Mouse (Mus musculus) heart, embryonic 13.5 days (tissue): ENCODE results near the gene Magi1. TPM values are rescaled to one million over a fixed set of nuclear protein-coding genes. Genes with fewer than 3 reads are reported as not detected.
A peak's percentile ranks its signal among the peaks of the same experiment; 100 is the strongest.

Source experiments
- ATAC-seq: fragments of 200-750 bp; cut with Nextera tagmentation; 2 replicates; pipeline ENCODE4 v1.8.0; 2017; ENCODE audit warnings: moderate TSS enrichment; ENCODE audit not compliant: insufficient number of reproducible peaks, low FRiP score, low TSS enrichment; ENCODE audit errors: extremely low read depth
- H3K27ac ChIP-seq: fragments of 300-500 bp; sonication (generic); replicated peaks from 2 replicates; pipeline ENCODE4 v1.5.1; 2015; ENCODE audit warnings: moderate library complexity, mild to moderate bottlenecking, inconsistent platforms
- H3K27me3 ChIP-seq: fragments of 300-500 bp; sonication (generic); replicated peaks from 2 replicates; pipeline ENCODE4 v1.6.1; 2015; ENCODE audit warnings: mild to moderate bottlenecking, inconsistent platforms
- H3K36me3 ChIP-seq: fragments of 300-500 bp; sonication (generic); 2 replicates; pipeline ENCODE4 v1.6.1; 2015; ENCODE audit warnings: mild to moderate bottlenecking, inconsistent platforms
- H3K4me1 ChIP-seq: fragments of 300-500 bp; sonication (generic); 2 replicates; pipeline ENCODE4 v1.6.1; 2015; ENCODE audit warnings: inconsistent platforms
- H3K4me2 ChIP-seq: fragments of 300-500 bp; sonication (generic); 2 replicates; pipeline ENCODE4 v1.6.1; 2015; ENCODE audit warnings: inconsistent platforms, mild to moderate bottlenecking, moderate library complexity
- H3K4me3 ChIP-seq: fragments of 300-500 bp; sonication (generic); 2 replicates; pipeline ENCODE4 v1.5.1; 2015; ENCODE audit warnings: moderate library complexity, mild to moderate bottlenecking, inconsistent platforms
- H3K9ac ChIP-seq: fragments of 300-500 bp; sonication (generic); 2 replicates; pipeline ENCODE4 v1.6.1; 2015; ENCODE audit warnings: inconsistent platforms, mild to moderate bottlenecking, moderate library complexity
- H3K9me3 ChIP-seq: fragments of 300-500 bp; sonication (generic); 2 replicates; pipeline ENCODE4 v1.6.1; 2016; ENCODE audit warnings: inconsistent platforms
- WGBS: fragments of 180-500 bp; shearing (Covaris S2); methylation state at CpG from one replicate; pipeline ENCODE4 v1.1.7; 2015; ENCODE audit warnings: mixed read lengths; 5-methylcytosine and 5-hydroxymethylcytosine counted together
- polyA plus RNA-seq: library from polyadenylated mRNA; unstranded; fragments of >200 nt; fragmentation: Nextera tagmentation; extraction: Ambion mirVana; gene quantifications from 2 replicates; pipeline ENCODE4 v1.2.1, GENCODE M21; 2015

The Magi1 gene
- polyA plus RNA-seq, 1 experiment from 2014 or later, result 7.5 TPM

DNA sequence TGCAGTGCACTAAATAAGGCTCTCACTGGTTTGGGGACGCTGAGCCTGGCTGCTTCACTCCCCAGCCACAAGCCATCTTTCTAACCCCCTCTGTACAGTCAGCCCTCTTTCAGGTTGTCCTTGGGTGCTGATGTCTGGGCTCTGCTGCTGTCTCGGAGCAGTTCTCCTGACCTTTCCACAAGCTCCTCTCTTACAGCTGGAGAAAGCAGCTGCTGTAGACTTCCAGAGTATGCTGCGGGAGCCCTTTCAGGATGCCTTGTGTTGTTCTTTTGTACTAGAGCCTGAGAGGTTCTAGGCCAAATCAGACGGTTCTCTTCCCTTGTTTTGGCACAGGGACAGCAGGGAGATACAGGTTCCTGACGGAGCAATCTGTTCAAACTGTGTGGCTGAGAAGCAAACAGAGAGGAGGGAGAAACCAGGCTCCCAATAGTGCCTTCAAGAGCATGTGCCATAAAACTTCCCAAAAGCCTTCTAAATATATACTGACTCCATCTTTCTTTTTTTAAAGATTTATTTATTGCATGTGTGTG lies 478.2 kb downstream of the Magi1 start:
- Histone ChIP-seq H3K4me2 (no peak overlapping the region), H3K9ac (no peak overlapping the region), H3K27me3 (no peaks in the 10 kb centered on the region), H3K9me3 (no peaks in the 10 kb centered on the region), H3K36me3 (no peaks in the 10 kb centered on the region), H3K4me1 (peaks cover 34% of the 10 kb centered on the region), H3K27ac (no peak overlapping the region), H3K4me3 (no peak overlapping the region)
- ATAC-seq, result no peak
- WGBS, result 69% methylated on average over 5 of the region's 5 CpGs

DNA sequence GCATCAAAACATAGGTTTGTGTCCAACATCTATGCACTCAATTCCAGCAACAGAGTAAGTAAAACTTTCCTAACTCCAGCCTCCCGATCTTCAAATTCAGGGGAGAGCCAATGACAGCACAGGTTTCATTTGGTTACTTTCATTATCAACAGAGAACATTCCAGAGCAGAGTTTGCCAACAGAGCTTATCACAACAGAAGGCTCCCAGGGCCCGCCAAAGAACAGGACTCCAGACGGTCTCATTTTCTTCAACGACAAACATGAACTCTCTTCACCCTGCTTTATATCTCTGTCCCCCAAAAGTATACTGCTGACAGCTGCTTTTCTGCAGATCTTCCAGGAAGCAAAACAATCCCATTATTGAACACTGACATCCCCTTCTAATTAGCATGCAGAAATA lies 481.3 kb downstream of the Magi1 start:
- WGBS, result 11% methylated on average over 4 of the region's 4 CpGs
- Histone ChIP-seq H3K27ac (peak overlapping the region; percentile 66), H3K36me3 (no peaks in the 10 kb centered on the region), H3K9ac (no peak overlapping the region), H3K4me1 (peaks cover 39% of the 10 kb centered on the region), H3K9me3 (no peaks in the 10 kb centered on the region), H3K4me2 (peak overlapping the region; percentile 51), H3K4me3 (0 out of 2 replicates have a peak overlapping the region, but pooled peaks have one; percentile 15), H3K27me3 (no peaks in the 10 kb centered on the region)
- ATAC-seq, result no peak

DNA sequence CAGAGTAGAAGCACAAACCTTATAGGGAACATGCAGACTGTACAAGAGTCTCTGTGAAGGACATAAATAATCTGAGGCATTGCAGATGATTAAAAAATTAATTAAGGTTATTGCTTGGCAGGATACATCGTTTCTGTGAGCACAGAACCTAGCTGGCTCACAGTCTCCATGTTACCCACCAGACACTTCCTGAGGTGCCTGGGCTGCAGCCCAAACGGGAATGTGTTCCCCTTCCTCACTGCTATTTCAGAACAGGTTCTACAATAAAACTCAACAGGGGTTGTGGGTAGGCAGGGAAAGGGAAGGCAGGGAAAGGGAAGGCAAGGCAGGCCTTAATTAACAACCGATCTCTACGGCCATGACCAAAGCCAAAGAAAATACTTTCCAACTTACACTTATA lies 483.3 kb downstream of the Magi1 start:
- Histone ChIP-seq H3K9ac (no peak overlapping the region), H3K4me3 (no peak overlapping the region), H3K36me3 (no peaks in the 10 kb centered on the region), H3K9me3 (no peaks in the 10 kb centered on the region), H3K4me2 (no peak overlapping the region), H3K4me1 (peaks cover 38% of the 10 kb centered on the region), H3K27ac (no peak overlapping the region), H3K27me3 (no peaks in the 10 kb centered on the region)
- no peak for ATAC-seq
- WGBS, result 76% methylated on average over 4 of the region's 4 CpGs

DNA sequence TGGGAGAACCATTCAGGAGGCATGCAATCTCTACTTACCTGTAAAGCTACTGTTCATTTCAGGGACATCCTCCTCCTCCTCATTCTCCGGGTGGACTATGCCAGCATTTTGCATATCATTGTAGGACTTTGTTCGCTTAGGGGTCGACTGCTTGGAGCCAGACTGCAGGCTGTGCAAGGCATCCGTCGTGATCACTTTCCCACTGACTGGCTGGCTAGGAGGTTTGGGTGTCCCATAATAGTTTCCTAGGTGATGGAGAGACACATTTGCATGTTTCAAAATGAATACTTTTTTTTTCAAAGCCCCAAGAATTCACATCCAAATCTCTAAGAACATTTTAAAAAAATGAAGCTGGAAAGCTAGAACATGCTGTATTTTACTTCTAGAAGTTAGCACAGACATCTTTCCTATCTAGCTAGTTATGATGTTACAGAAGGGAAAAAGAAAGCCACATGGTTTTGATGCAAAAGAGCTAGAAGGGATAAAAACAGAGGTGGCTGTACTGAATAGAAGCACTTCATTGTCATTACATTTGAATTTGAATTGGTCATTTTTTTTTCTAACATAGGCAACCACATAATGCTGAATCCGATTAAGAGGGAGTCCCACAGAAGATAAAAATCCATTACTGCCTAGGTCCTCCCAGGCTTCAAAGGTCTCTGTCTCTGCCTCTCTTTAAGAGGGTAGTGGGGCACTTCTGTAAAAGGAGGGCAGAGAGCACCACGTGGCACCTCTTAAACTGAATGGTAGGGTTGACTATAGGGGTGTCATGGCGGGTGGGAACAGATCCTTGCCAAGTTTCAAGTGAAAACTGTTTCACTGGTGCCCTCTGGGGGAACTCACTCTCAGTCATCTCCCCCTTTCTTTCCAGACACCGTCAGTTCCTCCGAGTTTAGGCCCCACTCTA lies 491.2 kb downstream of the Magi1 start:
- H3K4me2 ChIP-seq, result no peak overlapping the region
- ATAC-seq, result no peak
- no peaks in the 10 kb centered on the region for H3K4me1 ChIP-seq
- no peaks in the 10 kb centered on the region for H3K9me3 ChIP-seq
- no peaks in the 10 kb centered on the region for H3K36me3 ChIP-seq
- WGBS, result 77% methylated on average over 10 of the region's 10 CpGs
- H3K4me3 ChIP-seq, result no peak overlapping the region
- no peaks in the 10 kb centered on the region for H3K27me3 ChIP-seq
- no peak overlapping the region for H3K27ac ChIP-seq
- H3K9ac ChIP-seq, result no peak overlapping the region

DNA sequence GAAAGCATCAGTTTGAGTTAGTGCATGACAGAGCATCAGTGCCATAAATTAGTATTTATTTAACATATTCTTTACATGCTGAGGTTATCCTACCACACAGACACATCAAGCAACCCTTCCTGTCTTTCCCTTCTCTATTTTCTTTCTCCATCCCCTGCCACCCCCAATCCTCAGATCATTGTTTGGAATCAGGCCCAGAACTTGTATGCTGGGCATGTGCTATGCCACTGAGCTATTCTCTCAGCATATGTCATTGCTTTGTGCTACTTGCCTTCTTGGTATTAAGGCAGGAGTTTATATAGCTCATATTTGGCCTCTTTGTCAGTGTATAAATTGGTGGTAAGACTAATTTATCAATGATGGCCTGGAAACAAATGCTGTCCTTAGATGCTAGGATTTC lies 494.0 kb downstream of the Magi1 start:
- H3K9me3 ChIP-seq, result no peaks in the 10 kb centered on the region
- no peaks in the 10 kb centered on the region for H3K27me3 ChIP-seq
- ATAC-seq, result no peak
- no peak overlapping the region for H3K4me2 ChIP-seq
- H3K36me3 ChIP-seq, result no peaks in the 10 kb centered on the region
- peaks cover 7% of the 10 kb centered on the region; the same call in 1 of the 2 replicates for H3K4me1 ChIP-seq
- H3K9ac ChIP-seq, result no peak overlapping the region
- H3K4me3 ChIP-seq, result no peak overlapping the region
- no peak overlapping the region for H3K27ac ChIP-seq

DNA sequence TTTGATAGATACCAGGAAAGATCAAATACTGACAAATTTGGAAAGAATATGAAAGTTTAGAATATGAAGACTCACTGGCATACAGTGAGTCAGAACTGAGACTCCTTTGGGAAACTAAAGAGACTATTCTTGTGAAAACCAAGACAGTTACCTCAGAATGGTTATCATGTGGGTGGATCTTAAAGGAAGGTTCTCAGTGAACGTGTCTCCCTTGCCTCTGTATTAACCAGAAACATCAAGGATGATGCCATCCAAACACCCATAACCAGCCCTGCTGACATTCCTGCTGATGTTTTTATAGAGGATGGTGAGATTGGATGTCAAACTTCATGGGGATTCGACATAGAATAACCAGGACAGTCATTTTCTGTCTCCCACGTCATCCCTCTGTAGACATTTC lies 496.7 kb downstream of the Magi1 start:
- H3K27me3 ChIP-seq, result no peaks in the 10 kb centered on the region
- no peak overlapping the region for H3K4me2 ChIP-seq
- no peak overlapping the region for H3K4me3 ChIP-seq
- H3K9ac ChIP-seq, result no peak overlapping the region
- H3K27ac ChIP-seq, result no peak overlapping the region
- 83% methylated on average over 3 of the region's 3 CpGs for WGBS
- peaks cover 7% of the 10 kb centered on the region; the same call in 1 of the 2 replicates for H3K4me1 ChIP-seq
- no peaks in the 10 kb centered on the region for H3K36me3 ChIP-seq
- no peak for ATAC-seq
- no peaks in the 10 kb centered on the region for H3K9me3 ChIP-seq

DNA sequence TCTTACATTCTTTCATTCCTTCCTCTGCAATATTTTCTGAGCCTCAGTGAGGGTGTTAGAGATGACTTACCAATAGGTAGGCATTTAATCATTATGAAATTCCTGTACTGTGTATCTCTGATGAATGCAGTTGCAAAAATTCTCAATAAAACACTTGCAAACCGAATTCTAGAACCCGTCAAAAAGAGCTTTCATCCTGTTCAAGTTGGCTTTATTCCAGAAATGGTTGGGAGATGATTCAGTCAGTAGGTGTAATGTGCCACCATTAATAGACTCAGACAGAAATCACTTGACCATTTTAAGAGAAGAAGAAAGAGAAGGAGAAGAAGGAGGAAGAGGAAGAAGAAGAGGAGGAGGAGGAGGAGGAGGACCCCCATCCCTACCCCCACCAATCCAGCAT lies 497.5 kb downstream of the Magi1 start:
- H3K27ac ChIP-seq, result no peak overlapping the region
- peaks cover 7% of the 10 kb centered on the region; the same call in 1 of the 2 replicates for H3K4me1 ChIP-seq
- ATAC-seq, result no peak
- 41% methylated on average over 2 of the region's 2 CpGs for WGBS
- H3K27me3 ChIP-seq, result no peaks in the 10 kb centered on the region
- H3K4me2 ChIP-seq, result no peak overlapping the region
- no peaks in the 10 kb centered on the region for H3K9me3 ChIP-seq
- no peaks in the 10 kb centered on the region for H3K36me3 ChIP-seq
- no peak overlapping the region for H3K4me3 ChIP-seq
- H3K9ac ChIP-seq, result no peak overlapping the region

DNA sequence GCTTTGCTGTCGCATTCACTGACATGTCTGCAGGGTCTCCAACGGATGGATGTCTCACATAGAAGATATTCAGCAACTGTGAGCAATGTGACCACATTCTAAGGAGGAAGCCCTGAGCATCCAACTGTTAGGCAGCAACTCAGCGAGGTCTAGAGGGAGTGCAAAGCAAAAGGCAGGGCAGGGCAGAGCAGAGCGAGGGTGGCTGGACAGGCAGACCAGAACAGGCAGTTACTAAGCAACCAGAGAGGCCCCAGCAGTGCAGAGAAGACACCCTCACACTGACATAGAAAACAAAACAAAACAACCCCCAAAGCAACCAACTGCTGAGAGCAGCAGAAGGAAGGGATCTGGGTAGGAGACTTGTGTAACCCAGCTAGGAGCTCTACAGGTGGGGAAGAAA lies 512.6 kb downstream of the Magi1 start:
- no peak overlapping the region for H3K4me3 ChIP-seq
- peaks cover 6% of the 10 kb centered on the region for H3K9me3 ChIP-seq
- H3K4me1 ChIP-seq, result peaks cover 8% of the 10 kb centered on the region
- WGBS, result 58% methylated on average over 4 of the region's 4 CpGs
- no peak overlapping the region for H3K9ac ChIP-seq
- H3K27ac ChIP-seq, result 0 out of 2 replicates have a peak overlapping the region, but pooled peaks have one; percentile 12
- ATAC-seq, result no peak
- no peak overlapping the region for H3K4me2 ChIP-seq
- H3K36me3 ChIP-seq, result peaks cover 5% of the 10 kb centered on the region
- no peaks in the 10 kb centered on the region for H3K27me3 ChIP-seq

DNA sequence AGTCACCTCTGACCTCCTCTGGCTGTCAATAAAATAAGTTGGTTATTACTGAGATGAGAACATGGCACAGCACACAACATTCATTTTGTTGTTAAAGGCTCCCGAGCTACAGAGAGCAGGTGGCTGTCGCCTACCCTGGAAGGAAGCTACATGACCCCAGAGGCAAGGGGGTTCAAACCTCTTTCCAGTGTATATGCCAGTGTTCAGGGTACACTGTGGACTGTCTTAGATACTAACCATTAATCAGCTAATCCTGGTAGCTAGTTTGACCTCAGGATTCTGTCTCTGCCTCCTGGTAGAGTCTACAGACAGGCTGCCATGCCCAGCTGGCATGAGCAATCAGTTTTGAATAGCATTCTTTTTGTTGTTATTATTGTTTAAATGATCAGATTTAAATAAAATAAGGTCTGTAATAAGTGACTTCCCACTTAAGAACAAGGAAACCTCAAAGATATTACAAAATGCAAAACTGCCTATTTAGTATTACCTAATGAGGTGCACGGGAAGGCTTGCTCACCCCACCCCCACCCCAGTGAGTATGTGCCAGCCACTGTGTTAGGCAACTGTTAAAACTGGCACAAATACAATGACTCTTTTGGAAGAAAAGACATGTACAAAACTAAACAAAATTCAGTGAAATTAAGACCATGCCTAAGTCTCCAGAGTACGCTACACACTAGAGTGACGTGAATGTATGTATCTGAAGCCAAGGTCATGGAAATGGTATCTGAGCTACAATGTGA lies 513.3 kb downstream of the Magi1 start:
- WGBS, result 87% methylated on average over 5 of the region's 5 CpGs
- H3K4me3 ChIP-seq, result no peak overlapping the region

DNA sequence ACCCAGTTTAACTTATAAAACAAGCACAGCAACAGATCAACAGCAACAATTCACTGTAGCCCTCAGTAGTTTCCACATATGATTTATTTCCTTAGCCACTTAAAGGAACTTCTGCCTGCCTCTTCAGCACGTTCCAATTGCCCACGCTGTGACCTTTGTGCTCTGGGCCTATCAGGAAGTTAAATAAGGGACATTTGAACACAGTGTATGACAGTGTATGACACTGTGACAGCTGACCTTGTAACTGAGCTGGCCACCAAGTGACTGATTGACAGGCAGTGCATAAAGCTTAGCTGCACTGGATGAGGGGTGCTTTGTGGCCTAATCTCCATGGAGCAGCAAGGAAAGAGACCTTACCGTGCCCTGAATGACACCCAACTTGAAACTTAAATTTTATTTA lies 525.6 kb downstream of the Magi1 start:
- peaks cover 17% of the 10 kb centered on the region for H3K36me3 ChIP-seq
- 59% methylated on average over 3 of the region's 3 CpGs for WGBS
- no peak overlapping the region for H3K4me3 ChIP-seq
- no peaks in the 10 kb centered on the region for H3K27me3 ChIP-seq
- H3K27ac ChIP-seq, result peak overlapping the region; percentile 67
- no peaks in the 10 kb centered on the region for H3K9me3 ChIP-seq
- H3K4me2 ChIP-seq, result no peak overlapping the region
- ATAC-seq, result no peak
- peaks cover 14% of the 10 kb centered on the region for H3K4me1 ChIP-seq
- H3K9ac ChIP-seq, result peak overlapping the region; percentile 56

More for the DNA sequence above, 513.3 kb downstream of the Magi1 start:
- no peak overlapping the region for H3K9ac ChIP-seq
- H3K4me2 ChIP-seq, result no peak overlapping the region
- ATAC-seq, result no peak
- H3K27me3 ChIP-seq, result no peaks in the 10 kb centered on the region
- H3K9me3 ChIP-seq, result peaks cover 6% of the 10 kb centered on the region
- peaks cover 10% of the 10 kb centered on the region for H3K36me3 ChIP-seq
- peaks cover 8% of the 10 kb centered on the region for H3K4me1 ChIP-seq
- H3K27ac ChIP-seq, result 0 out of 2 replicates have a peak overlapping the region, but pooled peaks have one; percentile 12

DNA sequence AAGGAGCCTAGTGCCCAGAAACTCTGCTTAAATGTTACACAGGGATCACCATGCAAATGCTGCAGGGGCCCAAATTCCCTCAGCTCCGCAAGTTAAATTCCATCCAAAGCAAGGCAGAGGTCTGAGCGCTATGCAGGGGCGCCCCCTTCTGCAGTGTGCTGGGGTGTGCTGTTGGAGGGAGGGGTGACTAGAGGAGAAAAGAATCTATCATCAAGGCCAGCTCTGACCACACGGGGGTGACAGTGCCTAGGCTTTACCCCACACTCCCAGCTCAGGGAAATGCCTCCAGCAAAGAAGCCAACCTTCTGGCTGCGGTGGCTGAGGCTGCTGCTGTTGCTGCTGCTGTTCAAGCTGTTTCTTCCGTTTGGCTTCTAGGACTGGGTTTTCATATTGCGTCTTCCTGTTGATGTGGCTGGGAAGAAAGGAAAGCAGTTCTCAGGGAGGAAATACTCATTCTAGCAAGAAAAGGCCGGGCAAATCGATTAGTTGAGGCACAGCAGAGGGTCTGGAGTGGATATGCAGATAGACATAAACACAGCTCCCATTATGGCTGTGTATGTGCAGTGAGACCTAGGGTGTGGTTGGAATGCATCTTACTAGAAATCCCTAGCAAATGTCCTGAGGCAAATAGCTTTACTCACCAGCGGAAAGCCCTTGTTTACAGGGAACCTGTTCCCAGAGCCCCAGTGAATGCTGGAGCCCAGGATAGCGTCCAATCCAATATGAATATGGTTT lies 526.2 kb downstream of the Magi1 start:
- peak overlapping the region; percentile 56 for H3K9ac ChIP-seq
- ATAC-seq, result peak; percentile 25; the same call in 1 of the 2 replicates
- peak overlapping the region; percentile 67 for H3K27ac ChIP-seq
- H3K36me3 ChIP-seq, result peaks cover 13% of the 10 kb centered on the region
- no peak overlapping the region for H3K4me3 ChIP-seq
- peaks cover 14% of the 10 kb centered on the region for H3K4me1 ChIP-seq
- H3K4me2 ChIP-seq, result peak overlapping the region; percentile 37
- H3K27me3 ChIP-seq, result no peaks in the 10 kb centered on the region
- WGBS, result 29% methylated on average over 11 of the region's 11 CpGs
- no peaks in the 10 kb centered on the region for H3K9me3 ChIP-seq
